Mouse (Mus musculus): ENCODE measurements around the gene Tollip. TPM values are rescaled to one million over a fixed set of nuclear protein-coding genes. Genes with fewer than 3 reads are reported as not detected.

The Tollip gene
- polyA plus RNA-seq, 1 experiment, result 39.1 TPM

DNA sequence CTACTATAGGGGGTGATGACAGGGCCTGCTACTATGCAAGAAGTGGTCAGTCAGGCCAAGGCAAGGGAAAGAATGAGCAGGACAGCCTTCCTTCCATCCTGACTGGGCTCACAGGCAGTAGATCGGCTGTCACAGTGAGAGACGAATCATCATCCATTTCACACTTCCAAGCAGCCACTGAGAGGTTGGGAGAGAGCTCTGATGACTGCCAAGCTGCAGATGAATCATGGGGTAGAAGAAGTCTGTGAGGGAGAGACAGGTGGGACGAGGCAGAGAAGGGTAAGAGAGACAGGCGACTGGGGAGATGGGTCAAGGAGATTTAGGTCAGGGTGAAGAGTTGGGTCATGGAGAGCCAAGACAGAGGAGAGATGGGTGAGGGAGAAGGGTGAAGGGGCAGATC lies 34.6 kb upstream of the Tollip start:
- no peak for TF ChIP-seq CTCF (IDR thresholded peaks at IDR 0.05; ENCODE audit: low read depth, low read length)
- no peak for TF ChIP-seq POLR2A (IDR thresholded peaks at IDR 0.05; ENCODE audit: borderline replicate concordance, low read depth, low read length)
- Histone ChIP-seq H3K4me1 (ENCODE audit: control insufficient read depth, insufficient read depth, low read length) (no peaks in the 10 kb centered on the region), H3K4me3 (ENCODE audit: insufficient read depth, low read length) (no peak overlapping the region), H3K27ac (ENCODE audit: insufficient read depth, low read depth, low read length) (no peak overlapping the region)

DNA sequence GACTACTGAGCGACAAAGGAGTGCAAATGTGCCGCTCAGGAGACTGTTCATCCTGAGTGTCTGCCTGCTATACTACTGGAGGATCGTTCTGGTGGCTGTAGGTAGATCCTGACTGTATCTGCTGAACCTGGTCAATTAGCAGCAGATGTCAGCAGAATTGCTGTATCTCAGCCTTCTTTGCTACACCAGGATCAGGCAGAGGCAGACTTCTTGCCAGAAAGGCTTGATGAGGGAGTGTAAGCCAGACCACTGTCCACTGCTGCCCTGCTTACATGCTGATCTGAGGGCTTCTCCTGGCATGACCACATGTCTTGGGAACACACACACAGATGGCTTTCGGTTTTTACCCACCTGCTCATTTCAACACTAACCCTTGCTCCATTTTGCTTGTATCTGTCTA lies 33.5 kb upstream of the Tollip start:
- TF ChIP-seq POLR2A (IDR thresholded peaks at IDR 0.05; ENCODE audit: borderline replicate concordance, low read depth, low read length) (no peak), CTCF (IDR thresholded peaks at IDR 0.05; ENCODE audit: low read depth, low read length) (no peak)
- no peak overlapping the region for H3K4me3 ChIP-seq (ENCODE audit: insufficient read depth, low read length)
- no peaks in the 10 kb centered on the region for H3K4me1 ChIP-seq (ENCODE audit: control insufficient read depth, insufficient read depth, low read length)
- H3K27ac ChIP-seq (ENCODE audit: insufficient read depth, low read depth, low read length), result no peak overlapping the region

- Histone ChIP-seq H3K4me3 (ENCODE audit: insufficient read depth, low read length) (0 out of 2 replicates have a peak overlapping the region, but pooled peaks have one; percentile 6), H3K4me1 (ENCODE audit: control insufficient read depth, insufficient read depth, low read length) (no peaks in the 10 kb centered on the region), H3K27ac (ENCODE audit: insufficient read depth, low read depth, low read length) (no peak overlapping the region)
- TF ChIP-seq CTCF (IDR thresholded peaks at IDR 0.05; ENCODE audit: low read depth, low read length), result no peak
- TF ChIP-seq POLR2A (IDR thresholded peaks at IDR 0.05; ENCODE audit: borderline replicate concordance, low read depth, low read length), result no peak
These were observed 32.1 kb upstream of the Tollip start for GRCm38 (mm10) chr7:141950104-141951013.

DNA sequence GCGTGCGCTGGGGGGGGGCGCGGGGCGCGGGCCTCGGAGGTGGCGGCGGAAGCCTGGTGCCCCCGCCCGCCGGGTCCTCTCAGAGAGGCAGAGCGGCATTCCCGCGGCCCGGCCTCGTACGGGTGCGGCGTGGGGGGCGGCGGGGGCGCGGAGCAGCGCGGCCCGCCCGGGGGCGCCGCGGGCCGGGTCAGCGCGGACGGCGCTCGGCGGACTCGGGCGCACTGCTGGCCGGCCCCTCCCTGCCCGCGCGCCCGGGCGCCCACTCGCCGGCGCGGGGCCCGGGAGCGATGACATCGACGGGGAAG lies 31.4 kb upstream of the Tollip start:
- H3K4me3 ChIP-seq (ENCODE audit: insufficient read depth, low read length), result 0 out of 2 replicates have a peak overlapping the region, but pooled peaks have one; percentile 6
- no peaks in the 10 kb centered on the region for H3K4me1 ChIP-seq (ENCODE audit: control insufficient read depth, insufficient read depth, low read length)
- H3K27ac ChIP-seq (ENCODE audit: insufficient read depth, low read depth, low read length), result no peak overlapping the region
- no peak for TF ChIP-seq CTCF (IDR thresholded peaks at IDR 0.05; ENCODE audit: low read depth, low read length)
- TF ChIP-seq POLR2A (IDR thresholded peaks at IDR 0.05; ENCODE audit: borderline replicate concordance, low read depth, low read length), result no peak

GRCm38 (mm10) chr7:141948906-141949798 lies 30.8 kb upstream of the Tollip start, which contains the start of gene Brsk2:
Gene Brsk2, plus strand, starts transcription at chr7:141949751.
- TF ChIP-seq CTCF (IDR thresholded peaks at IDR 0.05; ENCODE audit: low read depth, low read length), result no peak
- TF ChIP-seq POLR2A (IDR thresholded peaks at IDR 0.05; ENCODE audit: borderline replicate concordance, low read depth, low read length), result no peak
- Histone ChIP-seq H3K4me1 (ENCODE audit: control insufficient read depth, insufficient read depth, low read length) (no peaks in the 10 kb centered on the region), H3K4me3 (ENCODE audit: insufficient read depth, low read length) (peak within 1 kb of the TSS; percentile 40), H3K27ac (ENCODE audit: insufficient read depth, low read depth, low read length) (no peak within 1 kb of the TSS)

GRCm38 (mm10) chr7:141948045-141948444 lies 29.7 kb upstream of the Tollip start:
- Histone ChIP-seq H3K4me3 (ENCODE audit: insufficient read depth, low read length) (no peak overlapping the region), H3K4me1 (ENCODE audit: control insufficient read depth, insufficient read depth, low read length) (no peaks in the 10 kb centered on the region), H3K27ac (ENCODE audit: insufficient read depth, low read depth, low read length) (no peak overlapping the region)

DNA sequence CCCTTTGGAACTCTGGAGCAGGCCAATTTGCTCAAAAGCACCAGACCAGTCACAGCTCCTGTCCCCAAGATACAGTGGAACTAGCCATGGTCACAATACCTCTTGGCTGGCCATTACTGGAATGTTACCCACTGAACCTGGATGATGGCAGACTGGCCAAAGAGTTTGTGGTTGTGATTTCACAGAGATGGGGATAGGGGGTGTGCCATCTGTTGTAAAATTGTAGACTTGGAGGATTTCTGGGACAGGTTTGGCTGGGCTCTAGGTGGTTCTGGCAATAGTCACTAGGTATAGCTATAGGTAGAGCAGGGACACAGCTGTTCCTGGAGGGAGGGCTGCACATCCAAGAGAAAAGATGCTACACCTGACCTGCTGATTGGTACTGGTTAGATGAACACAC lies 29.2 kb upstream of the Tollip start:
- no peaks in the 10 kb centered on the region for H3K4me1 ChIP-seq (ENCODE audit: control insufficient read depth, insufficient read depth, low read length)
- no peak for TF ChIP-seq POLR2A (IDR thresholded peaks at IDR 0.05; ENCODE audit: borderline replicate concordance, low read depth, low read length)
- no peak for TF ChIP-seq CTCF (IDR thresholded peaks at IDR 0.05; ENCODE audit: low read depth, low read length)
- no peak overlapping the region for H3K4me3 ChIP-seq (ENCODE audit: insufficient read depth, low read length)
- H3K27ac ChIP-seq (ENCODE audit: insufficient read depth, low read depth, low read length), result no peak overlapping the region

More at GRCm38 (mm10) chr7:141948045-141948444, 29.7 kb upstream of the Tollip start:
- no peak for TF ChIP-seq POLR2A (IDR thresholded peaks at IDR 0.05; ENCODE audit: borderline replicate concordance, low read depth, low read length)
- TF ChIP-seq CTCF (IDR thresholded peaks at IDR 0.05; ENCODE audit: low read depth, low read length), result no peak

DNA sequence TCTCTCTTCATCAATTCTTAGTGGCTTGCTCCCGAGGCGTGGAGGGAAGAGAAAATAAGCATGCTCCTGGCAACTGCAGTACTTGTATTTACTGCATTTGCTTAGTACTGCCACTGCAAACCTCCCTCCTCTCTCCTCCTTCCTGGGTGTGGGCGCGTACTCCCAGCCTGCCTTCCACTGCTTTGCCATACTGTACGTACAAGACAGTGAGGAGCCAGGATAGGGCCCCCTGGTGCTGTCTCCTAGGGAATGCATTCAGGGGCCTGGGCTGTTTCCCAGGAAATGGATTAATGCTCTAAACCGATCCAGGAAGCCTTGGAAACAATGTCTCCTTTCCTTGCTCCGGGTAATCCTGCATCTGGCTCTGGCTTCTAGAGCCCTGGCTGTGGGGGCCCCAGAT lies 27.6 kb upstream of the Tollip start:
- H3K4me3 ChIP-seq (ENCODE audit: insufficient read depth, low read length), result no peak overlapping the region
- TF ChIP-seq POLR2A (IDR thresholded peaks at IDR 0.05; ENCODE audit: borderline replicate concordance, low read depth, low read length), result no peak
- no peak for TF ChIP-seq CTCF (IDR thresholded peaks at IDR 0.05; ENCODE audit: low read depth, low read length)
- H3K27ac ChIP-seq (ENCODE audit: insufficient read depth, low read depth, low read length), result no peak overlapping the region
- no peaks in the 10 kb centered on the region for H3K4me1 ChIP-seq (ENCODE audit: control insufficient read depth, insufficient read depth, low read length)

DNA sequence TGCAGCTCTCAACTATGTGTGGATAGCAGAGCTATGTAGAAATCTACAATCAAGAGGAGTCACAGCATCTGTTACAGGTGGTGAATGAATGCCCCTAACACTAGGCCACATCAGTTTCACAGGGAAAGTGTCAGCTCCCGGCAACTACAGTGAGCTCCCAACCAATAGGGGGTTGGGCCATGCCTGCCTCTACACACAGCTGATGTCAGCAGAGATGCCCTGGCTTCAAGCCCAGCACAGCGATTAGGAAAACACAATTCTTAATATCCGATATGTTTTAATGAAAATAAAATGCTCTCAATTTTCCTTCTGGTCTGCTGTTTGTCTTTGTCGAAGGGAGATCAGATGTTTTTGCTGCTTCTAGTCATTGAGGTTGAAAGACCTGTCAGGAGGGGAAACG lies 25.1 kb upstream of the Tollip start:
- Histone ChIP-seq H3K27ac (ENCODE audit: insufficient read depth, low read depth, low read length) (no peak overlapping the region), H3K4me1 (ENCODE audit: control insufficient read depth, insufficient read depth, low read length) (no peaks in the 10 kb centered on the region), H3K4me3 (ENCODE audit: insufficient read depth, low read length) (no peak overlapping the region)
- no peak for TF ChIP-seq POLR2A (IDR thresholded peaks at IDR 0.05; ENCODE audit: borderline replicate concordance, low read depth, low read length)
- TF ChIP-seq CTCF (IDR thresholded peaks at IDR 0.05; ENCODE audit: low read depth, low read length), result no peak

All from bone marrow macrophage, adult 2 months (primary cell).